Mouse (Mus musculus): ENCODE results near the gene Tyms.

Tyms gene

DNA sequence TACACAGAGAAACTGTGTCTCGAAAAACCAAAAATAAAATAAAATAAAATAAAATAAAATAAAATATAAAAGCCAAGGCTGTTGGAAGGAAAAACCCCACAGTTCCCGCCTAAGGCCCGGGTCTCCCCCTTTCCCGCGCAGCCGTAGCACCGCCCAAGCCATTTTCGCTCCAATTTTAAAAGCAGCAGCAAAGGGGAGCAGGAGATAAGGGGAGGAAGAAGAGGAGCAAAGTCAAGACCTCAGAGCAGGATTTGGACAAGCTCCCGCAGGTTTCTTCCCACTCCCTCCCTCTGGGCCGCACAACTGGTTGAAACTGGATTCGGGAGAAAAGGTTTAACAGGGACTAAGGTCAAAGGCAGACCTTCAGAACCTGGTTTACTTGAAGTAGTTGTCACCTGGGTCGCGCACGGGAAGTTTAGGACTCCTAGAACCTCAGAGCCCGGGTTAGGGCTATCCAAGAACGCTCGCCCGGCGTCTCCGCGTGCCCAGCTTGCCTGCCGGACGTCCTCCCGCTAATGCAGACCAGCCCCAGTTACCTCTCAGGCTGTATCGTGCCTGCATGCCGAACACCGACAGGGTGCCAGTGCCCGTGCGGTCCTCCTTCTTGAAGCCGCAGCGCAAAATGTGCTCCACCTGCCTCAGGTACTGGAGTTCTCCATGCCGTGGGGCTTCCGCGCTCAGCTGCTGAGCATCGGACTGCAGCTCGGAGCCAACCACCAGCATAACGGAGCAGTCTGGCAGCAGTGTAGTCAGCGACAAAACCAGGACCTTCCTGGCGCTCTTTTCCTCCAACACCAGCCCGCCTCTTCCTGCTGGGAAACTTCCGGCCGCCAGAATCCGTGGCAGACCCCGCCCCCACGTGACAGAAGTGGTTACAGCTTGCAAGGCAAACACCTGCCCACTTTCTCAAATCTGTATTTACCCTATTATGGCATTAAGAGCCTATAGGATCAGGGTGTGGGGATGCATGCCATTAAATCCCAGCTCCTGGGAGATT is at the start of gene Tyms:
Gene Tyms, minus strand, starts transcription at position 793 of the 997 bp plus-strand sequence.
- in situ Hi-C loops (cut with MboI; ENCODE audit: low pct_unique_long_range_greater_than_20kb in 1 of 2, low sequenced_read_pairs in 2 of 2, unreplicated experiment in 1 of 2) = no loop called here

DNA sequence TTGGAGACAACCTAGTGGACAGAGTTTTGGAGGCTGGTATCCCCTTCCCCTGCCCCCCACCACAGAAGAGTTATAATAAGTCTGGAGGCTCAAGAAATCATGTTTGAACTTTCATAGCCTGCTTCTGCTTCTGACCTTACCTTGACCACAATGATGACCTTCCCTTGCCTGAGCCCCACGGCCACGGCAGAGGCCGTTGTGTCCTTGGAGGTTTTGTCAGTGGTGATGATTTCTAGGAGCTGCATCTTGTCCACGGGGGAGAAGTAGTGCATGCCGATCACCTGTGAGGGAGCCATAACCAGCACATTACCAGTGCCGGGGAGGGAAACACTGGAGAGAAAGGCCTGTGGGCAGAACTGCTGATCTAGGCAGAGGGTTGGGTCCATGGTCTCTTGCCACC is 49.1 kb upstream of the Tyms start:
- in situ Hi-C loops (cut with MboI; ENCODE audit: low pct_unique_long_range_greater_than_20kb in 1 of 2, low sequenced_read_pairs in 2 of 2, unreplicated experiment in 1 of 2) = no loop called here

DNA sequence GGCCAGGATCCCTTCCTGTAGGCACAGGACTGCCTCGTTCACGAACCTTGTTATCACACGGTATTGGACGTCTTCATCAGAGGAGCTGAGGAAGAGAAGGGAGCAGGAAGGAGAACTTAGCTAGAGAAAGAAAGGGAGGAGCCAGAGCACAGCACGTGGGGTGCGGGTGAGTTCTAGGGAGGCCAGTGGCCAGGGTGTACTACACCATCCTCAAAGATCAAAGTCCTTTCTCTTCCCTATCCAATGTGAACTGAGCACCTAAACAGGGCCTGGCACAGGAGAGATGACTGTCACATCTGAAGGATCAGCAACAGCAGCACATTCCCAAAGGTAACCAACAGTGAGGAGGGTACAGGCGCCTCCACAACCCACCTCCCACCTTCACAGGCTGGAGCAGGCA is 46.7 kb upstream of the Tyms start:
- in situ Hi-C loops (cut with MboI; ENCODE audit: low pct_unique_long_range_greater_than_20kb in 1 of 2, low sequenced_read_pairs in 2 of 2, unreplicated experiment in 1 of 2) = no loop called here

DNA sequence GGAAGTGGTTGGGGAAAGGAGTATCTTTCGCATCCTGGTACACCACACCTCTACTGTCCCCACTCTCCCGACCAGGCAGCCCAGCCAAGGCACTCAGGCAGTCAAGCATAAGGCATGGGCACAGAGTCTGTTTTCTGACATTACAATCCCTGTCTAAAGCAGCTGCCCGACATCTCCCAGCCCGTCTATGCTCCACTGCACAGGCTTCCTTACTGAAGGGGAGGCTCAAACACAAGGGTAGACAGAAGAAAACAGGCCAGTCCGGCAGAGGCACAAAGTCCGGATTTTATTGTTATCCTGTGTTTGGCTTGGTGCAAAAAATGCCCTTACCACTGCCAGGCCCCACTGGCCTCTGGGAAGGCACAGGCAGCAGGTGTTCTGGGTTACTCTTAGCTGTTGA is 45.7 kb upstream of the Tyms start:
- in situ Hi-C loops (cut with MboI; ENCODE audit: low pct_unique_long_range_greater_than_20kb in 1 of 2, low sequenced_read_pairs in 2 of 2, unreplicated experiment in 1 of 2) = no loop called here

DNA sequence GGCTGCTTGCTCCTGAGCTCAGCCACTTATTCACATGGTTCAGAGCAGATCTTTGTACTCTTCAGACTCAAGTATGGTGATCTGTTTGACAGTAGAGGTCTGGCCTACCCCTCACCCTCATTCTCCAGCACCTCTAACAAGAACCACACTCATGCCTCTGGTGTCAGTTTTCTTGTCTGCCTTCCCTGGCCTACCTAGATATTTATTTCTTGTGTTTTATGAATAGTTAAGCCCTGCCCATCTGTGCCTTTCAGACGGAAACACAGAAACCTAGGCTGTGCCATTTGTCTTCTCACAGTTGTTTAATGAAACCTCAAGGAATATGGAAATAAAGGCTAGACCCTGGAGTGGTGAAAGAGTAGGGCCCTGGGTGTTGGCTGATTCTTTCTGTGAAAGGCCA is 44.6 kb upstream of the Tyms start:
- in situ Hi-C loops (cut with MboI; ENCODE audit: low pct_unique_long_range_greater_than_20kb in 1 of 2, low sequenced_read_pairs in 2 of 2, unreplicated experiment in 1 of 2) = no loop called here

DNA sequence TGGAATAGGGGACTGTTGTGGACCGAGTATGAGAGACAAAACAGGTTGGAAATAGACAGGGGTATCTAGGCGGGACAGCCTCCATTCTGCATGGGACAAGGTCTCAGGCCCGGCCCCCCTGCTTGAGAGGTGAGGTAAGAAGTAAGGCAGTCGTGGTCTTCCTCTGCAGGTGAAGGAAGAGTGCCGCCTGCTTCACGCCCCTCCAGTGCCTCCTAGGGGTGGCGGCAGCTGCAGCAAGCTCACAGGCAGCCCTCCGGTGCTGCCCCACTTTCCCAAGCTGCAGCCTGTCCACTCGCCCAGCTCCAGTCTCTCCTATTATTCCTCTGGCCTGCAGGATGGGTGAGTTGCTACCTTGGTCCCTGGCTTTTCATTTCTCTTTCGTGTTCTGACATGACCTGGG is 42.3 kb upstream of the Tyms start:
- in situ Hi-C loops (cut with MboI; ENCODE audit: low pct_unique_long_range_greater_than_20kb in 1 of 2, low sequenced_read_pairs in 2 of 2, unreplicated experiment in 1 of 2) = no loop called here

DNA sequence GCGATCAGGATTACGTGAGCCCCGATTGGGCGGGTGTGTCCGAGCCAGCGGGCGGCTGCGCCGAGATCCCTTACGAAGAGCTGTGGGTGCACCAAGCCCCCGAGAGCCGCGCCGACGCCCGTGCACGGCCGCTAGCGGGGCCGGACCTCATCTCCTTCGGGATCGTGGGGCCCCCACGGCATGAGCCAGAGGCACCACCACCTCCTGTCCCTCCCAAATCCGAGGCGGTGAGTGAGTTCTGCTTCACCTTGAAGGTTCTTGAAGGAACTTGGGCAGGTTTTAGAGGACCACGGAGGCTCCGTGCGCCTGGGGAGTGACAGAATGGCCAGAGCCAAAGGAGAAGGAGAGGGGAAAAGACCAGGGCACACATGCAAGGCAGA is 41.3 kb upstream of the Tyms start:
- in situ Hi-C loops (cut with MboI; ENCODE audit: low pct_unique_long_range_greater_than_20kb in 1 of 2, low sequenced_read_pairs in 2 of 2, unreplicated experiment in 1 of 2) = no loop called here

DNA sequence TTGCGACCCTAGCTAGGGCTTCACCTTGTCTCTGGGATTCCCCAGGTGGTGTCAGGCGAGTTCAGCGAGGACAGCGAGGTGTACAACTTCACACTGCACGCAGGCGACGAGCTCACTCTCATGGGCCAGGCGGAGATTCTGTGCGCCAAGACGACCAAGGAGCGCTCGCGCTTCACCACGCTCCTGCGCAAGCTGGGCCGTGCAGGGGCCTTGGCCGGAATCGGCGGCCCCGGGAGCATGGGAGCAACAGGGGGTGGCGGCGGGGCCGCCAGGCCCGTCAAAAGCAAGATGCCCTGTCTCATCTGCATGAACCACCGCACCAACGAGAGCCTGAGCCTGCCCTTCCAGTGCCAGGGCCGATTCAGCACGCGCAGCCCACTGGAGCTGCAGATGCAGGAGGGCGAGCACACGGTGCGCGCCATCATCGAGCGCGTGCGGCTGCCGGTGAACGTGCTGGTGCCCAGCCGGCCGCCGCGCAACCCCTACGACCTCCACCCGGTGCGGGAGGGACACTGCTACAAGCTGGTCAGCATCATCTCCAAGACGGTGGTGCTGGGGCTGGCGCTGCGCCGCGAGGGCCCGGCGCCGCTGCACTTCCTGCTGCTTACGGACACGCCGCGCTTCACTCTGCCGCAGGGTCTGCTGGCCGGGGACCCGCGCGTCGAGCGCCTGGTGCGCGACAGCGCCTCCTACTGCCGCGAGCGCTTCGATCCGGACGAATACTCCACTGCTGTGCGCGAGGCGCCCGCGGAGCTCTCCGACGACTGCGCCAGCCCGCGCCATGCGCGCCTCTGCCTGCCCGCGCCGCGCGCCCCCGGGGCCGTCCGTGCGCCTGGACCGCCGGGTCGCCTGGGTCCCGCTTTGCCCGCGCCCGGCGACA is 40.7 kb upstream of the Tyms start:
- in situ Hi-C loops (cut with MboI; ENCODE audit: low pct_unique_long_range_greater_than_20kb in 1 of 2, low sequenced_read_pairs in 2 of 2, unreplicated experiment in 1 of 2) = no loop called here

DNA sequence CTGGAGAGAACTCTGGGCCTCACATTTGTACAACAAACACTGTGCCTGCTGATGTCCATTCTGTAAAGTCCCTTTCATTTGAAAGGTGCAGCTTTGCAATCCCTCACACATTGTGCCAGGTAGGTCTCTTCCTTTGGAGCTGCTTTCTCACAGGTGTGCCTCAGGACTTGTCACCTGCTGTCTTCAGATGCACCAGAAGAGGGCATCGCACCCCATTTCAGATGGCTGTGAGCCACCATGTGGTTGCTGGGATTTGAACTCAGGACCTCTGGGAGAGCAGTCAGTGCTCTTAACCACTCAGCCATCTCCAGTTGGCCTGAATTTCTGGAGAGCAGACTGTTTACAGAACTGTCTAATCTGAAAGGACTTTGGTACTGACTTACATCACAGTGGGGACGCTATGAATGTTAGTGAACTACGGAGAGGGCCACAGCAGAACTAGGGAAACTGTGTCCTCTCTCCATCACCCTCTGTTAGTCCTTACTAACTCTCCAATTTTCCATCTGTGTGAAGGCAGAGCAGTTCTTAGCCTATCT is 39.2 kb upstream of the Tyms start:
- in situ Hi-C loops (cut with MboI; ENCODE audit: low pct_unique_long_range_greater_than_20kb in 1 of 2, low sequenced_read_pairs in 2 of 2, unreplicated experiment in 1 of 2) = no loop called here

DNA sequence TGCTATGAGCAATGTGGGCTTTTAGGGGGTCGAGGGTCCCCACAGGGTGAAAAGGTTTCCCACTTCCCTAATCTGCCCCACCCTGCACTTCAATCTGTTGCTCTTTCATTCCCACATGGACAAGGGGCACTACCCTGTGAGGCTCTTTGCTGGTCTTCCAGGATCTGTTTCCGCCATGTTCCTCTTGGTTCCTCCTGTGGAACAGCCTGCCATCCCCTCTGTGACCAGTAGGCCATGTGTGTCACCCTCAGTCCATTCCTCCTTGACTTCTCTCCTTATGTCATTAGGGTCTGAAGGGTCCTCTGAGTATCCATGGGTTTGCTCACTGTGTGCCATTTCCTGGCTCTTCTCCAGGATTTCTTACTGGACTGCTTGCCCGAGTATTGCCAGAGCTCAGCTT is 38.4 kb upstream of the Tyms start:
- in situ Hi-C loops (cut with MboI; ENCODE audit: low pct_unique_long_range_greater_than_20kb in 1 of 2, low sequenced_read_pairs in 2 of 2, unreplicated experiment in 1 of 2) = no loop called here

DNA sequence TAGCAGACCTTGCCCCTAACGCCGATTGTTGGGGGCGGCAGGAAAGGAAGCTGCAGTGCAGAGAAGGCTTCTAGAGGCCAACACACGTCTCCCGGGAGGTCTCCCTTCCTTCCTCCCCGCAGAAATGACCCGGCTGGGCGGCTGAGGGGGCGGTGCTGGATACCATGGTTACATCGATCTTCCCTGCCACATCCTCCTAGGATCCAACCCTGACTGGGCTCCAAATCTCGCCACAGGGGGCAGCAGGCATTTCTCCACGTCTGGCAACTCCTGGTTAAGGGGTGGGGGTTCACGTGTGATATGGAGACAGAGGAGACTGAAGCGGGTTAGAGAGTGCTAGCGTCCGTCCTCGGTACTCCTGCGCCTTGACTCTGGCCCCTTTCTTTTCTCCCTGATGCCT is 37.7 kb upstream of the Tyms start:
- in situ Hi-C loops (cut with MboI; ENCODE audit: low pct_unique_long_range_greater_than_20kb in 1 of 2, low sequenced_read_pairs in 2 of 2, unreplicated experiment in 1 of 2) = no loop called here

DNA sequence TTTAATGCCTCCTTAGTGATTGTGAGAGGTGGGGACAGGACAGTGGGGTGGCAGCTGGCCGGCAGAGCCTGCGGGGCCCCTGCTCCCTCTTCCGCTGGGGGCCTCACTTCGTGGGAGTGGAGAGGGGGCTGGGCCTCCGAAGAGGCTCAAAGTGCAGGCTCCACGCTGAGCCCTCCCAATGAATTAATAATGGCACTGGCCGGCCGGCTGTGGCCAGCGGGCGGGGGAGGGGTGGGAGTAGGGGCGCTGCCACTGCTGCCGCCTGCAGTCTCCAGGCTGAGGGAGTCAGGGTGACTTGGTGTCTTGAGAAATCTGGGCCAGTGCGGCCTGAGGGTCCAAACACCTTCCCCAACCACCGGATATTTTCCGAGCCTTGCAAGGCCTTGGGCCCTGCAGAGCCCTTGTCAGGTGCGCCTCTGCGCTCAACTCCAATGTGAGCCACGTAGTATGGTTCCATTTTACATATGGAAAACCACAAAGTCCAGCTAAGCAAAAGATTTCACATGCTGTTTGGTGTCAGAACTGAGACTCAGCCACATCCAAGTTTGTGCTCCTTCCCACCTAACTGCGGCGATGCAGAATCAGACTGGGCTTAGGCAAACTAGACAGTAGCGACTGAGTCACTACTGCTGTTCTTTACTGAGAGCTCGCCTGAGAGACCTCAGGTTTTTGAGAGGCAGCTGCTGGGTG is 37.1 kb upstream of the Tyms start:
- in situ Hi-C loops (cut with MboI; ENCODE audit: low pct_unique_long_range_greater_than_20kb in 1 of 2, low sequenced_read_pairs in 2 of 2, unreplicated experiment in 1 of 2) = no loop called here

DNA sequence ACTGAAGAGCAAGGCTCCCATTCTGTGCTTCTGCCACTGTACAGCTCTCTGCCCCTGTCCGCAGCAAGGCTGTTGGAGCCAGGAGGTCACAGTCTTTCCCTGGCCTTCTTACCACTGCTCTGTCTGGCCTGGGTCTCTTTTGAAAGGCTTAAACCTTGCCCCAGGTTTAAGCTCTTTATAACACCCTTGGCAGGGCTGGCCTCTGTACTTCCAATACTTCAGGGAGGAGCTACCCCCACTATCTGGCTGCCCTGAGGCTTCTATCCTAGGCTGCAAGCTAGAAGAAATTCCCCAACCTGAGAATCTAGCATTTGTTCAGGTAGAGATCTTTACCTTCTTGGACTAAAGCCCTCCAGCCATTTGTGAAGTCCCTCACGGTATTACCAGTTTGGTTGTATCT is 36.5 kb upstream of the Tyms start:
- in situ Hi-C loops (cut with MboI; ENCODE audit: low pct_unique_long_range_greater_than_20kb in 1 of 2, low sequenced_read_pairs in 2 of 2, unreplicated experiment in 1 of 2) = no loop called here

DNA sequence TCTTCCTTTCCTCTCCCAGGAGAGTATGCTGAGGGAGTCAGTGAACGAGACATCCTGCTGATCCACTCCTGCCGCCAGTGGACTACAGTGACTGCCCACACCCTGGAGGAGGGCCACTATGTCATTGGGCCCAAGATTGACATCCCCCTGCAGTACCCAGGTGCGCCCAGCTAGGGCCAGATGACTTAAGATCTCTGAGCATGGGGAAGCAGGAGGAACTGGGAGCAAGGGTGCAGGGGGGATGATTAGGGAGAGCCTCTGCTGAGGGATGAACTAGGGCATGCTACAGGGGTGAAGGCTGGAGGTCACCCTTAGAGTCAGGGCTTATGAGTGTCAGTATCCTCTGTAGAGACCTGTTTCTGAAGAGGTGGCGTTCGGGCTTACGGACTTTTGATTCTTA is 34.8 kb upstream of the Tyms start:
- in situ Hi-C loops (cut with MboI; ENCODE audit: low pct_unique_long_range_greater_than_20kb in 1 of 2, low sequenced_read_pairs in 2 of 2, unreplicated experiment in 1 of 2) = no loop called here

DNA sequence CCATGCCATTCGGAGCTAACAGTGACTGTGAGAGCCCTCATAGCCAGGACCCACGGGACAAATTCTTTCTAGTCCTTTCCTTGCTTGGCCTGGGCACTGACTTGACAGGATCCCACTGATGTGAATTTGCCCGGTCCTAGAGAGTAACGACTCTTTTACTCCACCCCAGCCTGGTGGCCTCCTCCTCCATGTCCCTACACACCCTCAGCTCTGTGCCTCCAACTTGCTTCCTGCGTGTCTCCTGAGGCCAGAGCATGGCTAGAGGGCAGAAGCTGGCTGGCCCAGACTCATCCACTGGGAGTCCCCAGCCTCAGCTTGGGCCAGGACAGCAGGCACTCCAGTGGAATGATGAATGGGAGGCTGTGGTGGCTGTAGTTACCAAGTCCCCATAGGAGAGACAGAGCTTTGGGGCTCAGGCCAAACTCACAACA is 34.2 kb upstream of the Tyms start:
- in situ Hi-C loops (cut with MboI; ENCODE audit: low pct_unique_long_range_greater_than_20kb in 1 of 2, low sequenced_read_pairs in 2 of 2, unreplicated experiment in 1 of 2) = no loop called here

DNA sequence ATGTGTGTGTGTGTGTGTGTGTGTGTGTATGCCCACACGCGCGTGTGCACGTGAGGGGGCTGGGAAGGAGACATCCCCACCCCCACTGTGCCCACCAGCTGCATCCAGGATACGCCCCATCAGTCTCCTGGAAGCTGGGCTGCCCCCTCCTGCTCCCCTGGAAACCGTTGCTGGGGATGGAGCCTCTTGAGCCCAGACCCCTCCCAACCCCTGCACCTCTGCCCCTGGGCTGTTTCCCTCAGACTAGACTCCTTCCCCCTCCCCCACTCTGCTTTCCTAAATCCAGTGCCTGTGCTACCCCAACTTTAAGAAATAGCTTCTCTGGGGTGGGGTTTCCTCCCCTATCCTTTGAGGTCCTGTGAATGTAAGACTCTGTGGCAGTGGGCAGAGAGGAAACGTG is 33.8 kb upstream of the Tyms start:
- in situ Hi-C loops (cut with MboI; ENCODE audit: low pct_unique_long_range_greater_than_20kb in 1 of 2, low sequenced_read_pairs in 2 of 2, unreplicated experiment in 1 of 2) = no loop called here

DNA sequence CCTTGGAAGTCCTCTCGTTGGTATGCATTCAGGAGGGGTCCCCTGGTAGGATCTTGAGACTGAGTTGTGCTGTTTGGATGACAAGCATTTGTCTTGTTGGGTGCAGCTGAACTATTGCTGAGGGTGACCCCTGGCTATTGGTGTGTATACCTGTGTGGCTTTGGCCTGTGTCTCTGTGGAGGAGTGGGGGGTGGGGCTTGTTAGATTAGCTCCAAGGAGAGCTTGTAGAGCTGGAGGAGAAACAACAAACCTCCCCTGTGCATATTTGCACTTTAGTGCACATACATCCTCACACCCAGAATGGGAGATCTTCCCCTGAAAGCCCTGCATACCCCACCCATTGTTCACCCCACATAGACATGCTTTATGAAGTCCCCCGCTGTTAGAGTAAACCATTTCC is 33.3 kb upstream of the Tyms start:
- in situ Hi-C loops (cut with MboI; ENCODE audit: low pct_unique_long_range_greater_than_20kb in 1 of 2, low sequenced_read_pairs in 2 of 2, unreplicated experiment in 1 of 2) = no loop called here

DNA sequence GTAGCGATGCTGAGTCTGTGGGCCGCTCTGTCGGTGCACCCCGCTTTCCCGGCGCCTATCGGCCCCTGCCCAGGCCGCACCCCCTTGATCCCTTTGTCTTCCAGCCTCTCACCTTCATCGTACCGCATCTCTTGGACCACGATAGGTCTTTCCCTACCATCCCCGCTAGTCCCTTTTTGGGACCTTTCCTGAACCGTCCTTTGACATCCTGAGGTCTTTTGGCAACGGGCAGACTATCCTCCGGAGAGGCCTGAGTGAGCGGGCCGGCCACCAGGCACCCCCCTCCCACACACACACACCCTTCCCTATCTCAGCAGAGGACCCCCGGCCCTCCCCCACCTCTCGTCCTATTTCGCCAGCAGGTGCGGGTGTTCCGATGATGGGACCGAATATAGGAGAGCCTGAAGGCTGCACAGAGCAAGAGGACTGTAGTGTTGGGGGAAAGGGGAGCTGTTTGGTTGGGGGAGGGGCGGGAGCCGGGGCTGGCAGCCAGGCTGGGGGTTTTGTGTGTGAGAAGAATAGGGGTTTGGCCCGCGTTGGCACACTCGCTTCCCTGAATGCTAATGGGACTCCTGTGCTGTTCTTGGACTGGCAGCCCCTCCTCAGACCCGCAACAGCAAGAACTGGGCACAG is 32.4 kb upstream of the Tyms start, which contains the start of gene 3110082J24Rik:
Gene 3110082J24Rik, minus strand, starts transcription at position 419 of the 633 bp plus-strand sequence.
- in situ Hi-C loops (cut with MboI; ENCODE audit: low pct_unique_long_range_greater_than_20kb in 1 of 2, low sequenced_read_pairs in 2 of 2, unreplicated experiment in 1 of 2) = no loop called here
